Mouse (Mus musculus) midbrain, embryonic 16.5 days (tissue): Measurements from ENCODE around the gene Gm3278. TPM values are rescaled to one million over a fixed set of nuclear protein-coding genes. Genes with fewer than 3 reads are reported as not detected.
"Not testable (repeated sequence)": the region's sequence is repeated elsewhere in the genome, so short reads cannot be mapped to it uniquely, and the experiment has no call there.

Source experiments
- ATAC-seq: fragments of 200-750 bp; cut with Nextera tagmentation; 2 replicates; pipeline ENCODE4 v1.8.0; 2017; ENCODE audit warnings: moderate TSS enrichment
- H3K27ac ChIP-seq: fragments of 300-500 bp; sonication (generic); 2 replicates; pipeline ENCODE4 v1.5.1; 2014; ENCODE audit warnings: mild to moderate bottlenecking, low read length, mixed read lengths
- H3K27me3 ChIP-seq: fragments of 300-500 bp; sonication (generic); 2 replicates; pipeline ENCODE4 v1.6.1; 2014; ENCODE audit warnings: low read depth, low read length, mixed read lengths; ENCODE audit not compliant: control insufficient read depth, insufficient read depth
- H3K36me3 ChIP-seq: fragments of 300-500 bp; sonication (generic); 2 replicates; pipeline ENCODE4 v1.6.1; 2014; ENCODE audit warnings: mild to moderate bottlenecking, low read length, moderate library complexity, mixed read lengths; ENCODE audit not compliant: control insufficient read depth, insufficient read depth
- H3K4me1 ChIP-seq: fragments of 300-500 bp; sonication (generic); 2 replicates; pipeline ENCODE4 v1.6.1; 2014; ENCODE audit warnings: mild to moderate bottlenecking, low read length, mixed read lengths; ENCODE audit not compliant: control insufficient read depth, insufficient read depth
- H3K4me2 ChIP-seq: fragments of 300-500 bp; sonication (generic); 2 replicates; pipeline ENCODE4 v1.6.1; 2014; ENCODE audit warnings: mild to moderate bottlenecking, low read length, mixed read lengths
- H3K4me3 ChIP-seq: fragments of 300-500 bp; sonication (generic); 2 replicates; pipeline ENCODE4 v1.5.1; 2014; ENCODE audit warnings: low read depth, mild to moderate bottlenecking, low read length, moderate library complexity, mixed read lengths
- H3K9ac ChIP-seq: fragments of 300-500 bp; sonication (generic); 2 replicates; pipeline ENCODE4 v1.6.1; 2014; ENCODE audit warnings: low read depth, low read length, mixed read lengths
- H3K9me3 ChIP-seq: fragments of 300-500 bp; sonication (generic); replicated peaks from 2 replicates; pipeline ENCODE4 v1.6.1; 2014; ENCODE audit warnings: mild to moderate bottlenecking, low read length, mixed read lengths; ENCODE audit not compliant: control insufficient read depth, poor library complexity, severe bottlenecking
- WGBS: fragments of 180-500 bp; shearing (Covaris S2); extraction: QIAGEN DNeasy Blood & Tissue Kit; methylation state at CpG from one replicate; pipeline ENCODE4 v1.1.7; 2014; 5-methylcytosine and 5-hydroxymethylcytosine counted together
- polyA plus RNA-seq: library from polyadenylated mRNA; unstranded; fragments of >200 nt; fragmentation: Nextera tagmentation; extraction: Ambion mirVana; gene quantifications from 2 replicates; pipeline ENCODE4 v1.2.1, GENCODE M21; 2015

Gm3278 gene
- not detected in 2 replicates for polyA plus RNA-seq

GRCm38 (mm10) chr14:4892116-4892515, at the start of gene Gm3278:
Gm3278 (plus strand) TSS chr14:4892416.
- WGBS, result 75% methylated on average over 1 of the region's 3 CpGs
- not testable (repeated sequence) for H3K27me3 ChIP-seq, H3K4me2 ChIP-seq, H3K4me1 ChIP-seq, H3K27ac ChIP-seq, H3K9ac ChIP-seq, H3K36me3 ChIP-seq, H3K4me3 ChIP-seq, H3K9me3 ChIP-seq, ATAC-seq

- H3K36me3 ChIP-seq, H3K27me3 ChIP-seq, H3K4me1 ChIP-seq, H3K27ac ChIP-seq, ATAC-seq, H3K9me3 ChIP-seq: not testable (repeated sequence)
- H3K4me2 ChIP-seq, result peak within 1 kb of the TSS; percentile 44
- 6% methylated on average over 34 of the region's 59 CpGs for WGBS
- peak within 1 kb of the TSS; percentile 58 for H3K9ac ChIP-seq
- peak within 1 kb of the TSS; percentile 43 for H3K4me3 ChIP-seq
These were observed 36.8 kb upstream of the Gm3278 start, which contains the start of gene Gm3264 for GRCm38 (mm10) chr14:4855299-4855980. Gm3264 (plus strand) TSS chr14:4855576.

Other genes starting within 250 kb of the Gm3278 start
- gene Gm3239, start 228.2 kb upstream of the Gm3278 start, polyA plus RNA-seq, result 1.7 and 1.9 TPM in 2 replicates
- gene Gm7876, start 183.2 kb upstream of the Gm3278 start, polyA plus RNA-seq, result not detected in 2 replicates
- 4.0 and 4.6 TPM in 2 replicates for gene Gm3252, start 165.6 kb upstream of the Gm3278 start, polyA plus RNA-seq
- gene Gm9602, start 116.1 kb upstream of the Gm3278 start, polyA plus RNA-seq, result not detected in 2 replicates
- gene Gm3269, start 54.3 kb upstream of the Gm3278 start, polyA plus RNA-seq, result not detected in 2 replicates
- 2.9 and 3.8 TPM in 2 replicates for gene Gm3264, start 36.8 kb upstream of the Gm3278 start, polyA plus RNA-seq
- gene Gm8297, start 91.5 kb downstream of the Gm3278 start, polyA plus RNA-seq, result not detected in 2 replicates
- 2.2 TPM in 1 of 2 replicates, not detected in the other for gene Gm3298, start 123.5 kb downstream of the Gm3278 start, polyA plus RNA-seq
- gene 4930555G01Rik, start 158.2 kb downstream of the Gm3278 start, polyA plus RNA-seq, result not detected in 2 replicates
- gene Gm8281, start 178.6 kb downstream of the Gm3278 start, polyA plus RNA-seq, result 12.1 and 13.9 TPM in 2 replicates
- gene Gm8279, start 239.1 kb downstream of the Gm3278 start, polyA plus RNA-seq, result not detected in 2 replicates